Mouse (Mus musculus): ENCODE data around the gene Kri1. TPM values are rescaled to one million over a fixed set of nuclear protein-coding genes. Genes with fewer than 3 reads are reported as not detected.

Kri1 gene
- polyA plus RNA-seq, 1 experiment, result 36.3 TPM

DNA sequence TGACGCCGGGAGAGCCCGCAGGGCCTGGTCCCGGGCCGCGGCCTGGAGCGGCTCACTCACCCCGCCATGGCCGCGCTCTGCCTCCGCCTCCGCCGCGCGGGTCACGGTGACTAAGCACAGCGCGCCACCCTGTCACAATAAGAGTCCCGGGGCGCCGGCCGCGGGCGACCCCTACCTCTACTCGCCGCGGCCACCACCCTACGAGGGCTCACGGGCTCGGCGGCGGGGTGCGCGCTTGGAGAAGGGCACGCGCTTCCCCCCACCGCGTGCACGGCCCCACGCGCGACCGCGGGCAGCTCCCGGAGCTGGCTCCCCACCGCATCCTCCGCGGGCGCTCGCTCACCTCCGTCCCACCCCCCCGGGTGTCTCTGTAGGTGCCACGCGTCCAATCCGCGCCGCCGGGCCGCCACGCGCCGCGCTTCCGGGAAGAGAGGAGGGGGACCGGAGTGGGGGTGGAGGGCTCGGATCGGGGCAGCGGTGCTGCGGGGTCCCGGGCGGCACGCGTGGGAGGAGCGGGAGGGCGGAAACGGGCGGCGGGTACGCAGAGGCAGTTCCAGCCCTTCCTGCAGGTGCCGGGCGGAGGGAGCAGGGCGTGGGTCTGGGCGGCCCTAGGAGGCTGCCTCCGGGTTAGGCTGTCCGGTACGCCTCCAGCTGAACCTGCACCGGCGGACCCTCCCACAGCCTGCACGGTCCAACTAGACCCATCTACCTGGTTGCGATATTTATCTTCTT is 48.9 kb downstream of the Kri1 start, which contains the start of gene Keap1:
TSS of gene Keap1 (minus strand) at position 629 of the 732 bp plus-strand sequence.
- DNase-seq (ENCODE audit: low read depth), result peak; percentile 84
- TF ChIP-seq POLR2A (IDR thresholded peaks at IDR 0.05; ENCODE audit: borderline replicate concordance, extremely low read depth, insufficient read depth, insufficient read length, poor library complexity, severe bottlenecking) (peak; percentile 62; the same call in 1 of the 2 replicates), CTCF (IDR thresholded peaks at IDR 0.05; ENCODE audit: borderline replicate concordance, extremely low read depth, insufficient read depth, insufficient read length) (no peak)

GRCm38 (mm10) chr9:21238004-21238732 is 49.6 kb downstream of the Kri1 start:
- peak; percentile 52 for DNase-seq (ENCODE audit: low read depth)
- TF ChIP-seq CTCF (IDR thresholded peaks at IDR 0.05; ENCODE audit: borderline replicate concordance, extremely low read depth, insufficient read depth, insufficient read length) (no peak), POLR2A (IDR thresholded peaks at IDR 0.05; ENCODE audit: borderline replicate concordance, extremely low read depth, insufficient read depth, insufficient read length, poor library complexity, severe bottlenecking) (no peak)

DNA sequence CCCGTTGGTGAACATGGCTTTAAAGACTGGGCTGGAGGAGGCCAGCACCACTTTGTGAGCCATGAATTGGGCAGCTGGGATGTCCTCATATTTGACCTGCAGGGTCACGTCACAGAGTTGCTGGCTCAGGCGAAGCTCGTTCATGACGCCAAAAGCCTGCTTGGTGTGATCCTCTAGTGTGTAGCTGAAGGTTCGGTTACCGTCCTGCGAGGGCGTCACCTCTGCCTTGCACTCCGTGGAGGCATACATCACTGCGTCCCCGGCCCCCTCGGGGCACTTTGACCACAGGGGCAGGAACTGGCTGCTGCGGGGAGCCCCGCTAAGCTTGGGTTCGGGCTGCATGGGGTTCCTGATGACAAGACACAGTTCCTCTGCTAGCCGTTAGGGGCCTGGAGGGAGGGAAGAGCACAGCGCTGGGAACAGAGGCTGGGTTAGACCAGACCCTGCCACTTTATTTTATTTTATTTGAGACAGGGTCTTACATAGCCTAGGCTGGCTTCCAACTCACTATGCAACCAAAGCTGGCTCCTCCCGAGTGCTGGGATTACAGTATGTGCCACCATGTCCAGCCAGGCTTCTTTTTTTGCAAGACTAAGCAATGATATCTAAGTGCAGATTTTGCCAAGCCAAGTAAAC is 50.3 kb downstream of the Kri1 start:
- TF ChIP-seq POLR2A (IDR thresholded peaks at IDR 0.05; ENCODE audit: borderline replicate concordance, extremely low read depth, insufficient read depth, insufficient read length, poor library complexity, severe bottlenecking) (no peak), CTCF (IDR thresholded peaks at IDR 0.05; ENCODE audit: borderline replicate concordance, extremely low read depth, insufficient read depth, insufficient read length) (peak; percentile 53)
- DNase-seq (ENCODE audit: low read depth), result peak; percentile 69

GRCm38 (mm10) chr9:21236991-21237367 is 50.8 kb downstream of the Kri1 start:
- peak; percentile 37 for DNase-seq (ENCODE audit: low read depth)
- no peak for TF ChIP-seq CTCF (IDR thresholded peaks at IDR 0.05; ENCODE audit: borderline replicate concordance, extremely low read depth, insufficient read depth, insufficient read length)
- TF ChIP-seq POLR2A (IDR thresholded peaks at IDR 0.05; ENCODE audit: borderline replicate concordance, extremely low read depth, insufficient read depth, insufficient read length, poor library complexity, severe bottlenecking), result no peak

DNA sequence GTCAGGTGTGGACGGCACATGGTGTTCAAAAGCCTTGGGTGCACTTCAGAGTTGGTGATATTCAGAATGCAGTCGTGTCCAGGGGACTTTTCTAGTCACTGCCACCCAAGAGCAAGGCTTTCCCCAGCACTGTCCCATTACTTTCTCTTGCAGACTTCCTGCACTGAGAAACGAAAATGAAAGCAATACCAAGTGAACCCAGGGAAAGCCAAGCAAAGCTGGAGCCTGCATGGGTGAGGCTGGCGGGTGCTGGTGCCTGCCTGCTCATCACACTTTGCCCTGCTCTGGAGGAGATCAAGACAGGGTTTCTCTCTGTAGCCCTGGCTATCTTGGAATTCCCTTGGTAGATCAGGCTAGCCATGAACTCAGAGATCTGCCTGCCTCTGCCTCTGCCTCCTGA is 52.4 kb downstream of the Kri1 start:
- TF ChIP-seq CTCF (IDR thresholded peaks at IDR 0.05; ENCODE audit: borderline replicate concordance, extremely low read depth, insufficient read depth, insufficient read length) (no peak), POLR2A (IDR thresholded peaks at IDR 0.05; ENCODE audit: borderline replicate concordance, extremely low read depth, insufficient read depth, insufficient read length, poor library complexity, severe bottlenecking) (no peak)
- DNase-seq (ENCODE audit: low read depth), result no peak

- DNase-seq (ENCODE audit: low read depth), result no peak
- TF ChIP-seq POLR2A (IDR thresholded peaks at IDR 0.05; ENCODE audit: borderline replicate concordance, extremely low read depth, insufficient read depth, insufficient read length, poor library complexity, severe bottlenecking) (no peak), CTCF (IDR thresholded peaks at IDR 0.05; ENCODE audit: borderline replicate concordance, extremely low read depth, insufficient read depth, insufficient read length) (no peak)
Measured at GRCm38 (mm10) chr9:21233805-21234204, 54.0 kb downstream of the Kri1 start.

- no peak for TF ChIP-seq POLR2A (IDR thresholded peaks at IDR 0.05; ENCODE audit: borderline replicate concordance, extremely low read depth, insufficient read depth, insufficient read length, poor library complexity, severe bottlenecking)
- no peak for TF ChIP-seq CTCF (IDR thresholded peaks at IDR 0.05; ENCODE audit: borderline replicate concordance, extremely low read depth, insufficient read depth, insufficient read length)
- no peak for DNase-seq (ENCODE audit: low read depth)
Measured at GRCm38 (mm10) chr9:21233366-21233765, 54.4 kb downstream of the Kri1 start.

GRCm38 (mm10) chr9:21232867-21233266 is 54.9 kb downstream of the Kri1 start:
- TF ChIP-seq CTCF (IDR thresholded peaks at IDR 0.05; ENCODE audit: borderline replicate concordance, extremely low read depth, insufficient read depth, insufficient read length) (no peak), POLR2A (IDR thresholded peaks at IDR 0.05; ENCODE audit: borderline replicate concordance, extremely low read depth, insufficient read depth, insufficient read length, poor library complexity, severe bottlenecking) (no peak)
- no peak for DNase-seq (ENCODE audit: low read depth)

GRCm38 (mm10) chr9:21231551-21231950 is 56.2 kb downstream of the Kri1 start:
- TF ChIP-seq CTCF (IDR thresholded peaks at IDR 0.05; ENCODE audit: borderline replicate concordance, extremely low read depth, insufficient read depth, insufficient read length), result no peak
- TF ChIP-seq POLR2A (IDR thresholded peaks at IDR 0.05; ENCODE audit: borderline replicate concordance, extremely low read depth, insufficient read depth, insufficient read length, poor library complexity, severe bottlenecking), result no peak
- DNase-seq (ENCODE audit: low read depth), result no peak

DNA sequence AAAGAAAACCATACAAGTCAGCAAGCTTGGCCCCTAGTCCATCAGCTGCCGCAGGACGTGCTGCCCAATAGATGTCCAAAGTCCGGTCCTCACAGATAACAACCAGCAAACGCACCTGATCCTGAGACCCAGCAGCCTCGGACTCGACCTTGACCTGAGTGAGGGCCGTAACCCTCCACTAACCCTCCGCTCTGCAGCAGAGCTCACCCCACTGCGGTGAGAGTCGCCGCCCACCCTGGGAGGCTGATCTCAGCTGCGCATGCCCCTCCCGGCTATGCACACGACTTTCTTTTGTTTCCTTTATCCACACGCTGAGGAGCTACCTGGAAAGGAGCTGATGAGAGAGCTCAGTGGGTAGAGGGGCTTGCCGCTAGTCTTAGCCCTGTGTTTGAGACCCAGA is 60.4 kb downstream of the Kri1 start:
- peak; percentile 77 for DNase-seq (ENCODE audit: low read depth)
- TF ChIP-seq CTCF (IDR thresholded peaks at IDR 0.05; ENCODE audit: borderline replicate concordance, extremely low read depth, insufficient read depth, insufficient read length) (no peak), POLR2A (IDR thresholded peaks at IDR 0.05; ENCODE audit: borderline replicate concordance, extremely low read depth, insufficient read depth, insufficient read length, poor library complexity, severe bottlenecking) (no peak; the same call in 1 of the 2 replicates)

GRCm38 (mm10) chr9:21225415-21225758 is 62.4 kb downstream of the Kri1 start:
- TF ChIP-seq POLR2A (IDR thresholded peaks at IDR 0.05; ENCODE audit: borderline replicate concordance, extremely low read depth, insufficient read depth, insufficient read length, poor library complexity, severe bottlenecking), result no peak
- no peak for TF ChIP-seq CTCF (IDR thresholded peaks at IDR 0.05; ENCODE audit: borderline replicate concordance, extremely low read depth, insufficient read depth, insufficient read length)
- no peak for DNase-seq (ENCODE audit: low read depth)
